Mouse (Mus musculus) gastrocnemius, adult 18-20 months (tissue): Measurements from ENCODE around the gene Dcn. TPM values are rescaled to one million over a fixed set of nuclear protein-coding genes. Genes with fewer than 3 reads are reported as not detected.

ENCODE experiments used
- DNase-seq: peaks from one replicate; pipeline ENCODE4 v3.0.0; 2021; ENCODE audit warnings: low spot score
- long read RNA-seq, 2 experiments: library from polyadenylated mRNA; stranded (forward); transcript quantifications; one replicate each; pipeline ENCODE4 v2.0.0; 2021
- total RNA-seq, 2 experiments: library from RNA; stranded (reverse); gene quantifications; 2 replicates each; pipeline ENCODE4 v1.2.3; 2021

Gene Dcn
- total RNA-seq: 100 to 1,000 TPM; 239 to 377 TPM
- long read RNA-seq, experiment 1, transcript Dcn-202 (8 exons, 1,758 nt): minor isoform, 107 of 365 reads
- long read RNA-seq, experiment 1, transcript Dcn-201 (8 exons, 1,758 nt): major isoform, 244 of 365 reads
- long read RNA-seq, experiment 1, partial matches to known transcripts: 9 of 365 reads
- long read RNA-seq, experiment 1, other reads (novel, unspliced or antisense): 5 of 365 reads
- long read RNA-seq, experiment 2, transcript Dcn-201 (8 exons, 1,758 nt): major isoform, 155 of 253 reads
- long read RNA-seq, experiment 2, transcript Dcn-202 (8 exons, 1,758 nt): minor isoform, 80 of 253 reads
- long read RNA-seq, experiment 2, partial matches to known transcripts: 17 of 253 reads
- long read RNA-seq, experiment 2, other reads (novel, unspliced or antisense): 1 of 253 reads

- peak; percentile 58 for DNase-seq
These were observed at the start of gene Dcn for GRCm38 (mm10) chr10:97479004-97479766. TSS of gene Dcn (plus strand) at chr10:97479609.

GRCm38 (mm10) chr10:97436662-97437061 is 42.7 kb upstream of the Dcn start:
- peak; percentile 13 for DNase-seq

DNA sequence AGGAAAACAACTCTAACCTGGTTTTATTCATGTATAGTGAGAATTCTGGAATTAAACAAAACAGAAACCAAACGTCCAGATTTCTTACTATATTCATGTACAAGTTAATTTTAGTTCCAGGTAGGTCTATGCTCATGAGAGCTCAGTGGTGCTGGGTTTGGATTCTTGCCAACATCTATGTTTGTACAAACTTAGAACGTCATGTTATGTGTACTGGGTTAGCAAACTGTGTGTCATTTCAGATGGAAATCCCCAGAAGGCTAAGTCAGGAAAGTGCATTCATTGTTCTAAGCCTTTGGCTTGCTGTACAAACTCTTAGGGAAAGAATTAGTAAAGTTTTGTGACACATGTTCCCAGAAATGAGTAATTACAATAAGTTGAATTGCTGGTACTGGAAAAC is 37.1 kb upstream of the Dcn start:
- DNase-seq: no peak

DNA sequence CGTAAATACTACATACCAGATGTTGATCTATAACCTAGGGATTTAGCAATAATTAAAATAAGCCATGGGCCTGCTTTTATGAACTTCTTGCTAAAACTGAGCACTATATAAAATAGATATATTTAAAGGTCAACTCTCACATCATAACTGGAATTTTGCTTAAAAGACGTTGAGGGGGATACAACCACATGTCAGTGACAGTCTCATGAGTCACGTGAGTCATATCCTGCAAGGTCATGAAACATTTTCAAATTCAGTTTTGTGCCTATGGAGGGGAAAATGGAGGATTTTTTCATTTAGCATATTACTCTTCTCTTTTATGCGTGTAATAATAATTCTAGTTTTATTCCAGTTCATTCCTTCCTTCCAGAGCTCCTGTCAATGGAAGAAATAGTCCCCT is 32.9 kb upstream of the Dcn start:
- no peak for DNase-seq

- no peak for DNase-seq
These were observed 26.5 kb upstream of the Dcn start for GRCm38 (mm10) chr10:97452886-97453285.

GRCm38 (mm10) chr10:97453529-97453928 is 25.9 kb upstream of the Dcn start:
- no peak for DNase-seq

DNA sequence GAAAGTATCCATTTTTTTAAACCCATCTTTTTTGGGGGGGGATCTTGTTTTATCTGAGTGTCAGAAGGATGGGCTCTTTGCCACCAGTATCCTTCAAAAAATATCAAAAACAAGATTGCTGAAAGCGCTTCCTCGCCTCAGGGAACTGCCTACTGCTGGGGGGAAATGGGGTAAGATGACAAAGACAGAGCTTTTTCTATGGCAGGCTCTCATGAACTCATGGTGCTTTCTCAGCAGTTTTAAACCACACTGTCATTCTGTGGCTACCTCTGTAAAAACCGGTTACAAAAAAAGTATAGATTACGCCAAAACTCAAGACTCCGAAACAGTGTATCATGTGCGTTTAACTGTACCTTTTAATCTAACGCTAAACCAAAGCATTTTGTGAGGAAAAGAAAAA is 22.4 kb upstream of the Dcn start:
- no peak for DNase-seq

- no peak for DNase-seq
These were observed 12.6 kb upstream of the Dcn start for GRCm38 (mm10) chr10:97466818-97467217.

GRCm38 (mm10) chr10:97469411-97470140 is 9.8 kb upstream of the Dcn start:
- DNase-seq: peak; percentile 44

DNA sequence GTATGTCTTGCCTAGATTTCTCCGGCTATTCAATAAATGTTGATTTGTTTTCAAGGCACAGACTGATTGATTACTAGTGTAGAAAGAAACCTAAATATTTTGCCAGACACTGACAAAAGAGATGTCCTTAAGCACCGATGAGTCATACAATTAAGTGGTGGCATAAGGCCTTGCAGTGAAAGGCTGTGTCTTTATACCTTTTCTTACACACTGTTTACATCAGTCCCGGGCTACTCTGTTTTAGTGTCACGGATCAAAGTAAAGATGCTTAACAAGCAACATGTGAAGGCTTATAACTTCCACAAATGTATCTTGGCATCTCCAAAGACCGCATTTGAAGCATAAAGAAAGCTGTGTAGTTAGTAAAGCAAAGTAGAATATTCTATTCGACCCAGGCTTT is 3.9 kb upstream of the Dcn start:
- no peak for DNase-seq

GRCm38 (mm10) chr10:97478259-97478658 is 1.1 kb upstream of the Dcn start:
- DNase-seq: no peak

GRCm38 (mm10) chr10:97482150-97482549 is 2.7 kb downstream of the Dcn start:
- DNase-seq: peak; percentile 32

GRCm38 (mm10) chr10:97484049-97484448 is 4.6 kb downstream of the Dcn start:
- no peak for DNase-seq

DNA sequence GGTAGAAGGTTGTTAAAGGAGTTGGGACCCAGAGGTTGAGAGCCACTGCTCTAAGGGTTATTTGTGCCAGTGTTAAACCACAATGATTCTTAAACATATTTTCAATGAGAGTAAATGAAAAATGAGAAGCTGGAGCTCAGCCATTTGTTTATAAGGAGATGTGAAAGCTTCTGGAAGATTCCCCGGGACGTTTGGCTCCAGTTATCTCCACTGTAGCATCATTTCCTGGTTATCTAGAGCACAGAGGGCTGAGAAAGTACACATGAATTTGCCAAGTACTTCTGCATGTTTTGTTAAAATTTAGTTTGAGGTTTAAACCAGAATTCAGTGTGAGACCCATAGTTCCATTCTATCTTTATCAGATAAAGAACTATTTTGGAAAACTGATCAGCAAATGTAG is 5.7 kb downstream of the Dcn start:
- DNase-seq: no peak

- no peak for DNase-seq
These were observed 6.7 kb downstream of the Dcn start for GRCm38 (mm10) chr10:97486085-97486484.

- DNase-seq: no peak
These were observed 8.0 kb downstream of the Dcn start for GRCm38 (mm10) chr10:97487269-97487989.

DNA sequence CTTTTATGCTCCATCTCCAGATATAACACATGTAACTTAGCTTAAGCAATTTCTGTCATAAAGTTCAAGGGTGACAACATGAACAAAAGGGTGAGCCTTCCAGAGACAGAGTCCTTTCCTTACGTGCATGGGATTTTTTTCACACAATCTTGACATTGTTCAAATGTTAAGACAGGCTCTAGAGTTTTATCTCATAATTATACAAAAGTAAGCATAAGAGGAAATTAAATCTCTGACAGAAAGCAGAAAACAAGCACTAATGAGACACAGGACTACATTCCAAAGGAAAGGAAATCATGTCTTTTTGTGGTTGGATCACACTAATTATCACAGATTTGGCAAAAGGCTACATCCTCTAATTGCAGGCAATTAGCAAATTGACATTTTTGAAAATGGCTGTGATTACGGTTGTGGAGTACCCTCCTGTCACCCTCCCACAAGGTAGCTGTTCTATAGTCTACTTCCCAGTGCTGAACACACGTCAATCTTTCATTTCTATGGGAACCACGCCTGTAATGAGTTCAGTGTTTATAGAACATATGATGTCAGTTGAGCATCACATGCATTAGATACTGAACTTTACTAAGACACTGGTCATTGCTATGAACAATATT is 13.1 kb downstream of the Dcn start:
- no peak for DNase-seq

DNA sequence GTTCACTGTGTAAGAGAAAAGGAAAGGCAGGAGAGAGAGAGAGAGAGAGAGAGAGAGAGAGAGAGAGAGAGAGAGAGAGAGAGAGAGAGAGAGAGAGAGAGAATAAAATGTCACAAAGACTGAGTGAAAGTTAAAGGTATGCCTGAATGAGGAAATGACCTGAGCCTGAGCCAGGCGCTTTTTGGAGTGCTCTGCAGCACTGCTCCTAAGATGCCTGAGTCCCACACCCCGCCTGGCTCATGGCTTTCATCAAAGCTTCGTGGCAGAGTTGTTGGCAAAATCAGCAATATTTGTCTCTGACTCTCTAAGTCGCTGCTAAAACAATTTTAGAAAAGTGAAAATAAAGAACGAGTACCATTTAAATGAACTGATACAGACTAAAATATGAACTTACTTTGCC is 18.2 kb downstream of the Dcn start:
- no peak for DNase-seq

GRCm38 (mm10) chr10:97523366-97523765 is 44.0 kb downstream of the Dcn start:
- DNase-seq: no peak

GRCm38 (mm10) chr10:97535697-97536096 is 56.3 kb downstream of the Dcn start:
- no peak for DNase-seq

DNA sequence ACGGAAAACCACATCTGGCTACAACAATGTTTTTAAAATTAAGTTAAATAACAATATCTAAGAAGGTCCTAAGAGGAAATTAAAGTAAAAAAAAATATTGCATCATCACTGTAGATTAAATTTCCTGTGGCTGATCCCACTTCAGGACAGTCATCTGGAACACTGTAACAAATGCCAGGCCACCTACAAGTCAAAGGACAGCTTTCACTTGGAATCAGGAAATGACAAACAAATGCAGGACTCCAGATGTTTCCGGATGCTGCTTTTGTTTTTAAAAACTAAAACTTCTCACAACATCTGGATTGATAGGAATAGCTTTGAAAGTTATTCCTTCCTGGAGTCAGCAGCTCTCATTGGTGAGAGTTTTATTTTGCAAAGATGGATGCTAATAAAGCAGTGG is 57.5 kb downstream of the Dcn start:
- DNase-seq: peak; percentile 13
